In the genomic region with DNA sequence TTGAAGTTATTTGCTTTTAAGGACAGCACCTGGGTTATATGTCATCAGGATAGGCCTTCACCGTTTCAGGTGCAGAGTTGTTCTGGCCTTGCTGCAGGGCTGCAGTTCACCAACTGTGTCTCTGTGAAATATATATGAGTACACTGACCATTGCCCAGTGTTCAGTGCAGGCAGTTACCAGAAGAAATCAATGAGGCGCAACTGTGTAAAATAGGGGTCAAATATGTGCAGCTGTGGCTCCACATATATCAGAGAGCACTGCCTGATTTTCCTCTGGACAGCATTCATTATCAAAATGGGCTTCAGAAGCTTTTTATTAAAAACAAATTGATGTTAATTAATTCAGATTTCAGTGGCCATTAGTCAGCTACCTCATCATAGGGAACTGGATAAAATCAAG, we compare ENCODE assay signal across 20 mouse cellular contexts.
"Had no signal": no experiment of that assay in that cellular context is flagged by ENCODE, and none has a peak within 500 bp of the region (broad histone marks: within the 10 kb centered on the region; RNA-seq: fewer than 3 reads in every experiment).

No protein-coding gene starts in this region.

- H3K4me2 ChIP-seq: liver, embryonic 13.5 days; liver, embryonic 15.5 days; lung, embryonic 15.5 days; midbrain, embryonic 12.5 days; neural tube, embryonic 13.5 days; stomach, embryonic 15.5 days had no signal

- H3K27ac ChIP-seq: liver, embryonic 13.5 days; liver, embryonic 15.5 days; lung, embryonic 15.5 days; macrophage; midbrain, embryonic 12.5 days; neural tube, embryonic 13.5 days; stomach, embryonic 15.5 days; stomach, postnatal 0 days had no signal

- H3K36me3 ChIP-seq: liver, embryonic 13.5 days; liver, embryonic 15.5 days; lung, embryonic 15.5 days; midbrain, embryonic 12.5 days; neural tube, embryonic 13.5 days; stomach, embryonic 15.5 days had no signal

- DNase-seq: liver, embryonic 13.5 days; liver, postnatal 0 days; lung, adult 2 months; lung, postnatal 14 days; lung, postnatal 36 days; midbrain, embryonic 14.5 days; right cerebral cortex, postnatal 14 days; thymus, adult 2 months; thymus, postnatal 25 days; thymus, postnatal 4 days had no signal

- H3K9me3 ChIP-seq: liver, embryonic 13.5 days; liver, embryonic 15.5 days; lung, embryonic 15.5 days; megakaryocyte, embryonic 14.5 days; midbrain, embryonic 12.5 days; neural tube, embryonic 13.5 days; stomach, embryonic 15.5 days had no signal

- H3K9ac ChIP-seq: liver, embryonic 13.5 days; liver, embryonic 15.5 days; liver, postnatal 0 days; lung, embryonic 15.5 days; midbrain, embryonic 12.5 days; neural tube, embryonic 13.5 days; stomach, embryonic 15.5 days had no signal

- H3K27me3 ChIP-seq: liver, embryonic 13.5 days; liver, embryonic 15.5 days; lung, embryonic 15.5 days; megakaryocyte, embryonic 14.5 days; midbrain, embryonic 12.5 days; neural tube, embryonic 13.5 days; stomach, embryonic 15.5 days had no signal

- ATAC-seq: liver, postnatal 0 days; lung, postnatal 0 days; midbrain, embryonic 16.5 days had no signal

- H3K4me1 ChIP-seq: liver, embryonic 13.5 days; liver, embryonic 15.5 days; lung, embryonic 15.5 days; megakaryocyte, embryonic 14.5 days; midbrain, embryonic 12.5 days; neural tube, embryonic 13.5 days; stomach, embryonic 15.5 days had no signal

- H3K4me3 ChIP-seq: liver, embryonic 13.5 days; liver, embryonic 15.5 days; lung, embryonic 15.5 days; megakaryocyte, embryonic 14.5 days; midbrain, embryonic 12.5 days; neural tube, embryonic 13.5 days; stomach, embryonic 15.5 days had no signal
